Mouse (Mus musculus) layer of hippocampus, adult 18-20 months (tissue): ENCODE data around the gene Jak3. TPM values are rescaled to one million over a fixed set of nuclear protein-coding genes. Genes with fewer than 3 reads are reported as not detected.
"Not testable (repeated sequence)": the region's sequence is repeated elsewhere in the genome, so short reads cannot be mapped to it uniquely, and the experiment has no call there.

Experiments used
- DNase-seq, 2 experiments: peaks; one replicate each; pipeline ENCODE4 v3.0.0; 2022; ENCODE audit warnings: low spot score in 2 of 2
- total RNA-seq, 2 experiments: library from RNA; stranded (reverse); gene quantifications; 2 replicates each; pipeline ENCODE4 v1.2.3; 2021

Jak3 gene
- total RNA-seq, 2 experiments from 2014 or later: 3.7 to 4.4 TPM

GRCm38 (mm10) chr8:71684701-71685100, 8.6 kb downstream of the Jak3 start:
- no peak for DNase-seq

GRCm38 (mm10) chr8:71685573-71685972, 9.5 kb downstream of the Jak3 start:
- DNase-seq: no peak

- DNase-seq: no peak
Observed at GRCm38 (mm10) chr8:71686143-71686734, 10.1 kb downstream of the Jak3 start.

GRCm38 (mm10) chr8:71687616-71688015, 11.5 kb downstream of the Jak3 start:
- no peak for DNase-seq

GRCm38 (mm10) chr8:71689028-71689427, 12.9 kb downstream of the Jak3 start, which contains the start of gene Insl3:
TSS of gene Insl3 (plus strand) at chr8:71689214.
- no peak for DNase-seq

- DNase-seq: no peak
Observed at GRCm38 (mm10) chr8:71692509-71692908, 16.4 kb downstream of the Jak3 start.

DNA sequence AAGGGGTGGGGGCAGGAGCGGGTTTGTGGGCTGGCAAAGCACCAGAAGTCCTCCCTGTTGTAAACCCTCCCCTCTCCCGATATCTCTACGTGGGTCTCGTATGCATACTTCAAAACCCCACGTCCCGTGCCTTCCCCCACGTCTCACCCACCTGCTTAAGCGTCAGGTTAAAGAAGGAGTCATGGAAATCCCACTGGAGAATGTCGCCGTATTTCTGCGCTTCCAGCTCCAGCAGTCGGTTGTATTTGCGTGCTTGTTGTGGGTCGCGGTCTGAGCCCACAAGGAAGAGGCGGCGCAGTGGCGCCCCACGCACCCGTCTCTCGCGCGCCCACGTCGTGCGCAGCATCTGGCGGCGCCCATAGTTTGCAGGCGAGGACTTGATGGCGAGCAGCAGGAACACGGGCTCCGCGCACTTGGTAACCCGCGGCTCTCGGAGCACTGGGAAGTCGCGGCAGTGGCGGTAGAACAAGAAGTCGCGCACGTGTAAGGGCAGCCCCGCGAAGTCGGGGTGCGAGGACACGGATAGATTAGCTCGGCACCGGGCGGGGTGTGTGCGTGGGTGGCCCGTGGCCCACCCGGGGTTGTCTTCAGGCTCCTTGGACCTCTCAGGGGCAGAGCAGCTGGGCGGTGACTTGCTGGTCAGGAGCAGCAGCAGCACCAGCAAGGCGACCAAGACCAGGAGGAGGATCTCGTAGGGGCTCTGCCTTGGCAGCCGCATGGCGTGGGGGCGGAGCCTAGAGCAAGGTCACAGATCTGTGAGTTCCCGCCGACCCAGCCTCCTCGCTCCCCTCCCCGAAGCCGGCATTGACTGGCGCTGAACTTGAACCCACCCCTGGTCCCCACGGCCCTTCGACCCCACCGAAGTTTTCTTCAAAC, 17.3 kb downstream of the Jak3 start:
- DNase-seq: peak in 1 of 2 experiments; percentile 47

GRCm38 (mm10) chr8:71695456-71695855, 19.4 kb downstream of the Jak3 start:
- DNase-seq: not testable (repeated sequence)

DNA sequence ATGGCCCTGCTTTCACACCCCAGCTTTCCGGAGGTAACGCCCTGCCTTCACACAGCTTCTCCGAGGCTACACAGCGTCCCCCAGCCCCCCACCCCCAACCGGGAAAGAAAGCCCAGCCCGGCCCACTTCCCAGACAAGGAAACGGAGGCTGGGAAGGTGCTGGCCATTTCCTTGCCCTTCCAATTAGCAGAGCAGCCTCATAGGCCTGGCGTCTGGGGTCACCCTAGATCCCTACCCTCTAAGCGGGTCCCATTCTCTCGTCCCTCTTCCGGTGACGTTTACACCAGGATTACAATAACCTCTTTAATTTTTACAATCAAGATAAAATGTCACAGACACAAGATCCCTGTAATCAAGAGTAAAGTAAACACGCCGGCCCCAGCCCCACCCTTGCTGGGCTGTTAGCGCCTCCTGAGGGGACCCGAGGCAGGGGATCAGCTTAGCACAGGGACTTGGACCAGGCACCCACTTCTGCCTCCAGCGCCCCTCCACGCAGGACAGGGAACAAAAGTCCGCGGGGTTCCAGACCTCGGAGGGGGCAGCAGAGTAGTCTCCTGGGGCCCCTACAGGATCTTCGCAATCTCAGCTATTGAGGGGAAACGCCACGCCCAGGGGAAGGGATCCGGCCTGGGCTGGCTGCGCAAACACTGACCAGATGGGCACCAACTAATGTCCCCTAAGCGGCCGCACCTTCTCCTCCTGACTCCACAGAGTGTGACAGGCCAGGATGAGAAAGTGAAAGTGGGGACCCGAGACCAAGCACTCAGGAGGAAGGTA, 24.6 kb downstream of the Jak3 start:
- DNase-seq: no peak

DNA sequence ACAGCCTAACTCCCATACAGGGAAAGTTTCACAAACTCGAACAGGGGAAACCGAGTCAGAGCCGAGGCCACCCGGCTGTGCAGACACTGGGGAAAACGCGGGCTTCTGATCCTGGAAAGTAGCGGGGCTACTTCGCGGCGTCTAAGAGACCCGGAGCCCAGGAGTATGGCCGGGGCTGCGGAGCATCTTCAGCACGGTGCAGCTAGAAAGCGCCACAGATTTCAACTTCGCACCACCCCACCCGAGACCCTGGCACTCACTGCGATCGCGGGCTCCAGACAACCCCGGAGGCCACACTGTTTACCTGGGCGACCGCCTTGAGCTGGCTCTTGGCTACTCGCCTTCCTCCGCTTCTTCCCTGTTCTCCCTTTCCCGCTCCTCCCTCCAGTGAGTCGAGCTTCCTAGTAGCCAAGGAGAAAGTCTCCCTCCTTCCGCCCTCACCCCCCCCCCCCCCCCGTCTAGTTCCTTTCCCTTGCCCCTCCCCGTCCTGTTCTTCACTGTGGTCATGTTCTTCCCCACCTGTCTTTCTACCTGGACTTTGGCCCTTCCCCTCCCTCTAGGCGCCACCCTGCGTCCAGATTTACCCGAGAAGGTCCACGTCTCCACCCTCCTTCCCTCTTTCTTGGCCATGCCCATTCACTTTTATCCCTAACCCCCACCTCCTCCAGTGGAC, 25.5 kb downstream of the Jak3 start, which contains the start of gene B3gnt3:
Gene B3gnt3 (minus strand): TSS at position 376 of the 673 bp plus-strand sequence.
- DNase-seq: no peak

DNA sequence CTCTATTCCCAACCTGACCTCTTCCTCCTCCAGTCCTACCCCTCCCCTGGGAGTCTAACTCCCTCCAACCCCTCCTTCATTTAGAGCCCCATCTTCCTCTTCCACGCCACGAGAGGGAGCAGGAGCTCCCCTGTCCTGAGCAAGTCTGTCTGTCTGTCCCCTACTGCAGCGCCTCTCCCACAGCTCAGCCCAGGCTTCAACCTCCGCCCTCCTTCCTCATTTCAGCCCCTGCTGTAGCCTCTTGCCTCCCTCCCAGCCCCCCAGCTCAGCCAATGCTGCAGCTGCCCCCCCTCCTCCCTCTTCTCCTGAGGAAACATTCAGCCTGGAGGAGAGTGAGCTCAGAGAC, 26.0 kb downstream of the Jak3 start:
- no peak for DNase-seq

- DNase-seq: no peak
Observed at GRCm38 (mm10) chr8:71702923-71703322, 26.8 kb downstream of the Jak3 start.

GRCm38 (mm10) chr8:71703400-71703799, 27.3 kb downstream of the Jak3 start:
- not testable (repeated sequence) for DNase-seq

- peak in 1 of 2 experiments; percentile 60 for DNase-seq
Observed at GRCm38 (mm10) chr8:71707874-71708273, 31.8 kb downstream of the Jak3 start.

- DNase-seq: no peak
Observed at GRCm38 (mm10) chr8:71709134-71709799, 33.2 kb downstream of the Jak3 start.

GRCm38 (mm10) chr8:71709800-71710446, 33.8 kb downstream of the Jak3 start:
- DNase-seq: peak; percentile 77 to 95

DNA sequence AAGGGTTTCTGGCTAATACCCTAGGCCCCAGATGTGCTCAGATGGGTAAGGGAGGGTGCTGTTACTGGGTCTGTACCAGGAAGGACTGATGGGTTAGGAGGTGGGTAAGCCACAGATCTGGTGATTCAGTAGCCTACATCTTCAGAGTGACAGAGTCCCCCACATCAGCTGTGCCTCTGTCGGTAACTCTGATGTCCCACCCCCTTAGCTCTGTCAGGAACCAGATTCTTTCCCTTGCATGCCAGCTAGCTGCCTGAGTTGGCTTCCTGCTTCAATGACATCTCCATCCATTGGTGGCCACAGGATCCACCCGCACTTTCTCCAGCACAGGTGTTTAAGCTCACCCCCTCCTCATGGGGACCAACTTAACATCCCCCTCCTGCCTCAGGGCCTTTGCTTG, 35.5 kb downstream of the Jak3 start:
- peak in 1 of 2 experiments; percentile 58 for DNase-seq

- no peak for DNase-seq
Observed at GRCm38 (mm10) chr8:71715531-71715930, 39.4 kb downstream of the Jak3 start.

- no peak for DNase-seq
Observed at GRCm38 (mm10) chr8:71716561-71717053, 40.5 kb downstream of the Jak3 start.

GRCm38 (mm10) chr8:71717096-71717495, 41.0 kb downstream of the Jak3 start:
- no peak for DNase-seq
